Mouse (Mus musculus) T-helper 1 cell (primary cell): ENCODE data around the gene Ghr.

Experiments used
- in situ Hi-C: fragments of 300-600 bp; cut with MboI, MseI; formaldehyde crosslinking; loops from one replicate; pipeline ENCODE4 v1.15.1; 2025; ENCODE audit warnings: high pct_unique_total_duplicates

Gene Ghr

GRCm38 (mm10) chr15:3536309-3536900, 46.9 kb downstream of the Ghr start:
- in situ Hi-C loops = no loop called here

- in situ Hi-C loops = no loop called here
Measured at GRCm38 (mm10) chr15:3514027-3514426, 69.3 kb downstream of the Ghr start.

DNA sequence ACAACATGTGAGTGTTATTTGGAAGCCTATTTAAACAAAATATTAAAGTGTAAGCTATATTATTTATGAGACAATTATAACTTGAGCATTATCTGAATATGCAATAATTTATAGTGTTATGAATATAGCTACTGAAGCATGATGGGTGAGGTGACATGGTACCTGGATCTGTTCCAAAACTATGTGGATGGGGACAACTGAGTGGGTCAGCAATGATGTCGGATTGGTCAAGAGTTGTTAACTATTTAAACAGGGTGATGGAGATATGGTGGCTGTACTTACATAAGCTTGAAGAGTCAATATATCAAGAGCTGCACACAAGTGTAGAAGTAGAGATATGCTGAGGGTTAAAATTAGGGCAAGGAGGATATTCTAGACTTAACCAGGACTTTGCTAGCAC, 70.9 kb downstream of the Ghr start:
- in situ Hi-C loops = no loop called here

- in situ Hi-C loops = no loop called here
Measured at GRCm38 (mm10) chr15:3511639-3512171, 71.6 kb downstream of the Ghr start.

GRCm38 (mm10) chr15:3509089-3509488, 74.2 kb downstream of the Ghr start:
- in situ Hi-C loops = no loop called here

DNA sequence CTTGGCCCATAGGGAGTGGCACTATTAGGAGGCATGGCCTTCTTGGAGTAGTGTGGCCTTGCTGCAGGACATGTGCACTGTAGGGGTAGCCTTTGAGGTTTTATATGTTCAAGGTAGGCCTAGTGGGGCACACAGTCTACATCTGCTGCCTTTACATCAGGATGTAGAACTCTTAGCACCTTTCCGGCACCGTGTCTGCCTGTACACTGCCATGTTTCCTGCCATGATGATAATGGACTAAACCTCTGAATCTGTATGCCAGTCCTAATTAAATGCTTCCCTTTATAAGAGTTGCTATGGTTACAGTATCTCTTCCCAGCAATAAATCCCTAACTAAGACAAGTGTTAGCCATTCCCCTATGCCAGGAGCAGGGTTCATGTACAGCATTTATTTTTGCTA, 76.0 kb downstream of the Ghr start:
- in situ Hi-C loops = no loop called here

- in situ Hi-C loops = no loop called here
Measured at GRCm38 (mm10) chr15:3504700-3505099, 78.6 kb downstream of the Ghr start.

DNA sequence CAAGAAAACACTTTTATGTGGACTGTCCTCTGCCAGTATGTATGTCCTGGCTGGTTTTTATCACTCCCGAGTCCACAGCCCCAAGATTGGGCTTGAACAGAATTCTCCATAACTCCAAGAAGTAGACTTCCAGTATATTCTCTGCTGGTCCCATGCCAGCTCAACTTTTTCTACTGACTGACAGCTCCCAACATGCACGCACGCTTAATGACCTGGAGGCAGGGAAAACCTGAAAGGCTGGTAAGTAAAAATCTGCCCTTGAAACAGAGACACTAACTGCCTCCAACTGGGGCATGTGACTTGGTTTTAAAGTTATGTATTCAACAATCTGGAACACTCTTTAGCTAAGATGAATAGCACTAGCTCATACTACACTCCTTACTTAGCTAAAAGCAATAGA, 81.6 kb downstream of the Ghr start:
- in situ Hi-C loops = no loop called here

DNA sequence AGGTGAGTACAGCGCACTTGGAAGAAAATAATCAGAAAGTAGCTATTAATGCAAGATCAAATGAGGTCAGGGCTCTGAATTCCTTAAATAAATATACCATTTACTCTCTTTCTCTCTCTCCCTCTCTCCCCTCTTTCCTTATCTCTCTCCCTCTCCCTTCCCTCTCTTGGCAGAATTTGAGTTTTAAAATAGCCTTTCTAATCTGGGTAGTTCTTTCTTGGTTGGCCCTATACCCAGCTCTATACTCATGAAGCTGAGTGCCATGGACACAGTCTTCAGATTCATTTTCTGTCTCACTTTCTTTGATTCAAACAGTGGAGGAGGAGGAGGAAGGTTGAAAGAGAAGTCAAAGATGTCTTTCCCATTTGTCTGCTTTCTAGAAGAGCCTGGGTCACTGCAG, 84.3 kb downstream of the Ghr start:
- in situ Hi-C loops = no loop called here

DNA sequence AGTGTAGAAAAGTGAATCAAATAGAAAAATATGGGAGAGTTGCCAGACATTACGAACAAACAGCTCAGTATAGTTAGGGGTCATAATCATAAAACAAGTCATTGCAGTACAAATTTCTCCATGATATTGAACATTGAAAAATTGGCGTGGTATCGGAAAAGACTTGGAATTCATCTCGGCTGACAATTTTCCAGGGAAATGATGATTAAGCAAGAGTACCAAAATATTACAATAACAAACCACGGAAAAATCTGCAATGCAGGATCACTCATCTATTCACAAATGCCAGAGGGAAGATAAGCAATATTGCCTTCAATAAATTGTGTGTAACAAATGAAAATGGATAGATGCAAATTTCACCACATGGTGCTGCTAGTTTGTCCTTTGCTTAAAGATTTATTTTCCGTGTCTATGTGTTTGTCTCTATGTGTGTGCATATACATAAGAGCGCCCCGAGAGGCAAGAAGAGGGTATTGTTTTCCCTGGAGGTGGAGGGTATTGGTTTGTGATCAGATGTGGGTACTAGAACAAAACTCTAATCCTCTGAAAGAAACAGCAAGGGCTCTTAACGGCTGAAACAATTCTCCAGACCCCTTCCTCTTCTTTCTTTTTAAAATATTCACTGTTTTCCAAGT, 85.2 kb downstream of the Ghr start:
- in situ Hi-C loops = no loop called here

DNA sequence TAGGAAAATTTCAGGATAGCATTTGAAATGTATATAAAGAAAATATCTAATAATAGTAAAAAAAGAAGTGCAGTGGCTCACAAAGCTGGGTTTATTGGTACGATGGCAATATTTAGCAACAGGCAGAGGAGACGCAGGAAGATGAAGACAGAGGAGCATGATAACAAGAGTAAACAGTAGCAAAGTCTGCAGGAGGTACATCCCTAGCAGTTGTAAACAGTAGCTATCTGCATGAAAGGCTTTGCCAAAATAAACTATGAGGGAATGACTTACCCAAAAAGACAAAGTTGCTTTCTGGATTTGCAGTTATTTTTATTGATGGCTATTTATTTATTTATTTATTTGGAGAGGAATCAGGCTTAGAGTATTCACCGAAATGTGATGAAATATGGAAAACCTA, 92.4 kb downstream of the Ghr start:
- in situ Hi-C loops = no loop called here

DNA sequence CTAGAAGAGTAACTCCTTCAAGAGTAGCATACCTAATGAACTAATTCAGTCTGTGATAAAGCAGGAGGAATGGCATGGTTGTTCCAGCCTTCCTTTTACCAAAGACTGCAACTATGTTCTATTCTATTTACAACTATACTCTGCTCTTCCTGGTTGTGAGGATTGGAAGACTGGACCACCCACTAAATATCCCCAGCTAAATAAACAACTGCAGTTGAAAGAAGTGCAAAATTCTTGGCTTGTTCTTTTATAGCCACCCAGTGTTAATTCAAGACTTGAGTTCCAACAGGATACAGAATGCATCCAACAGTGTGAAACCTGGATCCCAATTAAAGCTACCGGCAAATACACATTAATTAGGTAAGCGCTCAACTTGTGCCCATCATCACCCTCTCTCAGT, 93.3 kb downstream of the Ghr start:
- in situ Hi-C loops = no loop called here

DNA sequence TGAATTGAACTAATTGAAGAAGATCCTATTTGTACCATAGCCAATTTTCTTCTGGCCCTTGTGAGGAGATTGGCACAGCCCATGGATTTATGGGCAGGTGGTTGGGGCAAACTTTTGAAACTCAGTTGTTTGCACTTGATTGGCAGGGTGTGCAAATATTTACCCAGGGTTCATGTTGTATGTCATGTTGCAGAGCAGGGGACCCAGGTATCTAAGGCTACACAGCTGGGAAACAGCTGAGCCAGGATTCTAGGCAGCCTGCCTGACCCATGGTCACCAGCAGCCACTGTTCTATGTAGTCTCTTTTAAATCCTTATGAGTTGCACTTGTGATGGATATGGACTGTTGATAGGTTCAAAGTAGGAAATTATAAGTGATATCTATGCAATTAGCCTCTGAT, 94.1 kb downstream of the Ghr start:
- in situ Hi-C loops = no loop called here

DNA sequence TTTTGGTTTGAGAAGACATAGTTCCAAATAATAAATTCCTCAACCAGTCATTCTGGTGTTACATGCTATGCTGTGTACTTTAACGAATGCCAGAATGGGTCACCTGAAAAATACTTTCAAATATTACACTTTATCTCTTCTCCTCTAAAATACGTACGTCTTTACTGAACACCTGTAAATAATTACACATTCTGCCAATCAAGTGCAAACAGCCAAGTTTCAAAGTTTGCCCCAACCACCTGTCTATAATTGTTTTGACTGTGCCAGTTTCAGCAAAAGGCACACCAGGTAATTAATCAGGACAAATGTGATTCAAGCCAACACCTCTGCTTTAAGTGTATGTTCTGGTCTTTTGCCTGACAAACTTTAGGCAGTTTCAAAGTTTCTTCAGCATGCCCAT, 94.7 kb downstream of the Ghr start:
- in situ Hi-C loops = no loop called here

DNA sequence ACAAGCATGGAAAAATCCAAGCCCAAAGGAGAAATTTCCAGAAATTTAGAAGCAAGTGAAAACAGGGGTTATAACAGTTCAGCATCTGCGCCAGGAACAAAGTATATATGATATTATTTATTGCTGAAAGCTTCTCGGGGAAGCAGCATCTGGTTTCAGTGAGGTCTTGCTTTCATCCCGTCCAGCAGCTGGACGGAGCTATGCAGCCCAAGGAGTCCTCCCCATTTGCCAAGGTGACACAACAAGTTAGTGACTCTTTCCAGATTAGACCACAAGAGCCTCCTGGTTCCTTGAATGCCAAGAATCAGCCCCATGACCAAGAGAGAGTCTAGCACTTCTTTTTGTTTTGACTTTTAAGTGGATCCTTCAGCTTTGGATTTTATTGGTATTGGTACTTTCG, 96.6 kb downstream of the Ghr start:
- in situ Hi-C loops = no loop called here

DNA sequence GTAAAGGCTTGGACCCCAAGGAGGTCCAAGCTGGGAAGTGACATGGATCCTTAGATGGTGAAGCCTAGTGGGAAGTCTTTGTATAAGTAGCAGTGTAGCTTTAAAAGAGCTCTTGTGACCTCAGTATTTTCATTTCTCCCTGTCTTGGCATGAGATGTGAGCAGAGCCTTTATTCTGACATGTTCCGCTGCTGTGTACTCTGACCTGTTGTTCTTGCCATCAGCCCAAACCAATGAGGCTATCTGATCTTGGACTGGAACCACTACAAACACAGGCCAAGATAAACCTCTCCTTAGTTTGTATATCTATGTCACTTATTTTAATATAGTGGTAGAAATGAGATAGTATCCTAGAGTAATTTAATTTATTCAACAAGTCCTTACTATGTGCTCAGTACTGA, 97.9 kb downstream of the Ghr start:
- in situ Hi-C loops = no loop called here

DNA sequence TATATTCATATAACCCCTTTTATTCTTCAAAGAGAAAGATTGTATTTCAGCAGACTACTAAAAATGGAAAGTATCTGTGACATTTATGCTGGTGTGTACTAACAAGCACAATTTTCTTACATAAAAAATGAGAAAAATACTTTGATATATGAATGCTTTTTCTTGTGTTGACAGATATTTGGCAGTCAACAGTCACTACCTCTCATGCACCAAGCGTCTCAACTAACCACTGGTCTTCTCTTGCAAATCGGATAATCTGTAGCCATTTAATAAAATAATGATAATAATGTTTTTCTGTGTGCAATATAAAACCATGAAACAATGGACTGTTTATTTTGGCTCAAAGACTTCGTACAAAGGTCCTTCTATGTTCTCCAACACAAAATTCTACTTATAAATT, 99.8 kb downstream of the Ghr start:
- in situ Hi-C loops = no loop called here

GRCm38 (mm10) chr15:3469230-3469629, 114.1 kb downstream of the Ghr start:
- in situ Hi-C loops = no loop called here

DNA sequence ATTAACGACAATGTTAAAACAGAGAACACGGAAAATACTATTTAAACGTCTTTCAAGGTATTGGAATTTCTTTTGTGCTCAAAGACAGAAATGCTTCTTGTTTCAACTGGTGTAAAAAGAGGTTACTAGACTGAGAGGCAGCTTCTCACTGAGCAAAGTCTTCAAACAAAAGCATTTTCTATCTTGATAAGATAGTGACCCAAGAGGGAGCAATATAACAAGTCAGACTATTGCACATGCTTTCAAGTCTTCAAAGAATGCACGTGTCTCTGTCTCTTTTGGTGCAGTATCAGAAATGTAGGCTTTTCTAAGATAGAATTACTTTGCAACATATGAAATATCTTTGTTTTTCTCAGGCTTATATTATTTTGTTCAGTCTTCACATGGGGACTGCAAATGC, 116.7 kb downstream of the Ghr start:
- in situ Hi-C loops = no loop called here

DNA sequence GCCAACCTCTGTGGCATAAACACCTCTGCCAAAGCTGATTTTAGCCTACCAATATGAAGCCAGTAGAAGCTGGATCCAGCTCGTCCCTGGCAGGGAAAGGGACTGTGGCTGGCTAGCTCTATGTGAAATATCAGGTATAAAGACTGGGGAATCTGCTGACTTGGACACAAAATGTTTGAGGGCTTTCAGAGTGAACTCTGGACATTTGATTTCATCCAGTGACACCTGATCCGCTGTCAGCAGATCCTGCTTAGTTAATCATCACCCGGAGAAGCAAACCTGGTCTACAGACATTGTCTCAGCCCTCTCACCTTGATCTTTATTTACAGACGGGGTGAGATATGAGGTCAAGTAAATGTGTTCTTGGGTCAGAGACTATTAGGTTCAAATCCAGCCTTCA, 118.5 kb downstream of the Ghr start:
- in situ Hi-C loops = no loop called here

GRCm38 (mm10) chr15:3456543-3456942, 126.7 kb downstream of the Ghr start:
- in situ Hi-C loops = no loop called here

- in situ Hi-C loops = no loop called here
Measured at GRCm38 (mm10) chr15:3455572-3455971, 127.7 kb downstream of the Ghr start.

DNA sequence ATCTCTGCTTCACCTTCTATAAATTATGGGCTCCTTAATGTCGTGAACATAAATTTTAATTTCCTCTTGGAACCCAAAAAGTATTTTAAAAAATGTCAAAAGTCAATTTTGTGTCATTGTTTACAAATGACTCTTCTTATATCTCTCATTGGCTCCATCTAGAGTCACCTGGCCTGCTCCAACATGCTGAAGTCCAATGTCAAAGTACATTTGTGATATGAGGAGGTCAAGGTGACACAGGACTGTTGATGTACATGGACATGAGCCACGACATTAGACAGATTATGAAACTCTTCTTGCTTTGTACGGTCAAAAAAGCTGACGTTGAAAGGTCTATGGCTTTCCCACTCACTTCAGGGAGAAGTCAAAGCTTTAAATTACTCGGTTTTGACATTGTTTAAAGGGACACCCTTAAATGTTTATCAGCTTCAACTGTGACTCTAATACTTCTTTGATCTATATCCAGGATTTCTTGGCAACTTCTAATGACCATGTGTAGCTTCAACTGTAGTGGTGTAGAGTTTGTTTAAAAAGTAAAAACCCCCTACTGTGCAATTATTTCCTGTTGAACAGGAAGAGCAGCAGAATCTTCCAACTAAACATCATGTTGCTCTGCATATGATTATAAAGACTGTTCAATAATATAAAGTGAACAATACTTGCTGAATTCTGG, 131.1 kb downstream of the Ghr start:
- in situ Hi-C loops = no loop called here
